Mouse (Mus musculus): Measurements from ENCODE around the gene Ston2. TPM values are rescaled to one million over a fixed set of nuclear protein-coding genes. Genes with fewer than 3 reads are reported as not detected.

Ston2 gene
- polyA plus RNA-seq, 1 experiment = 3.6 TPM

DNA sequence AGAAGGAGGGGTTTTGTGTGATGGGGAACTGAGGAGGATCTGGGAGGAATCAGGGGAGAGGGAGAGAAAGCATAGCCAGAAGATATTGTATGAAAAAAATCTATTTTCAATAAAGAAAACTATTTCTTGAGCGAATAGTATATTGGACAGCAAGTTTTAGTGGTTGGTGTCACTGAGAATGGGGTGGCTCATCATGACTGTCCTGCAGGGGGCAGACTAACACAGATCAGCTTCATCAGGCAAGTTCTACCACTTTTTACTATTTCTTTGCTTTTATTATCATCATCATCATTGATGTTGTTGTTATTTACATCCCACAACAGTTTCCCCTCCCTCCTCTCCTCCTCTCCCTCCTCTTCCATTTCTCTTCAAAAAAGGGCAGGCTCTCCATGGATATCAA, 163.2 kb downstream of the Ston2 start:
- TF ChIP-seq GATA1 (IDR thresholded peaks at IDR 0.05; ENCODE audit: low read length) (no peak), TAL1 (IDR thresholded peaks at IDR 0.05; ENCODE audit: low read length) (no peak)
- Histone ChIP-seq H3K27me3 (ENCODE audit: control insufficient read depth) (no peaks in the 10 kb centered on the region), H3K36me3 (ENCODE audit: control insufficient read depth) (no peaks in the 10 kb centered on the region), H3K4me1 (ENCODE audit: control insufficient read depth) (no peaks in the 10 kb centered on the region), H3K9me3 (ENCODE audit: control insufficient read depth, low read length) (no peaks in the 10 kb centered on the region), H3K4me3 (replicated peaks) (no peak overlapping the region)

- Histone ChIP-seq H3K9me3 (ENCODE audit: control insufficient read depth, low read length) (no peaks in the 10 kb centered on the region), H3K36me3 (ENCODE audit: control insufficient read depth) (no peaks in the 10 kb centered on the region), H3K27me3 (ENCODE audit: control insufficient read depth) (no peaks in the 10 kb centered on the region), H3K4me3 (replicated peaks) (no peak overlapping the region), H3K4me1 (ENCODE audit: control insufficient read depth) (no peaks in the 10 kb centered on the region)
- no peak for TF ChIP-seq TAL1 (IDR thresholded peaks at IDR 0.05; ENCODE audit: low read length)
- no peak for TF ChIP-seq GATA1 (IDR thresholded peaks at IDR 0.05; ENCODE audit: low read length)
Measured at GRCm38 (mm10) chr12:91609425-91609824, 178.8 kb downstream of the Ston2 start.

GRCm38 (mm10) chr12:91607678-91608077, 180.5 kb downstream of the Ston2 start:
- no peak for TF ChIP-seq GATA1 (IDR thresholded peaks at IDR 0.05; ENCODE audit: low read length)
- TF ChIP-seq TAL1 (IDR thresholded peaks at IDR 0.05; ENCODE audit: low read length) = no peak
- Histone ChIP-seq H3K27me3 (ENCODE audit: control insufficient read depth) (no peaks in the 10 kb centered on the region), H3K4me1 (ENCODE audit: control insufficient read depth) (no peaks in the 10 kb centered on the region), H3K36me3 (ENCODE audit: control insufficient read depth) (no peaks in the 10 kb centered on the region), H3K9me3 (ENCODE audit: control insufficient read depth, low read length) (no peaks in the 10 kb centered on the region), H3K4me3 (replicated peaks) (no peak overlapping the region)

GRCm38 (mm10) chr12:91606651-91607050, 181.5 kb downstream of the Ston2 start:
- TF ChIP-seq GATA1 (IDR thresholded peaks at IDR 0.05; ENCODE audit: low read length) (no peak), TAL1 (IDR thresholded peaks at IDR 0.05; ENCODE audit: low read length) (no peak)
- H3K4me1 ChIP-seq (ENCODE audit: control insufficient read depth) = no peaks in the 10 kb centered on the region
- no peak overlapping the region for H3K4me3 ChIP-seq (replicated peaks)
- no peaks in the 10 kb centered on the region for H3K9me3 ChIP-seq (ENCODE audit: control insufficient read depth, low read length)
- no peaks in the 10 kb centered on the region for H3K27me3 ChIP-seq (ENCODE audit: control insufficient read depth)
- no peaks in the 10 kb centered on the region for H3K36me3 ChIP-seq (ENCODE audit: control insufficient read depth)

- Histone ChIP-seq H3K36me3 (ENCODE audit: control insufficient read depth) (no peaks in the 10 kb centered on the region), H3K9me3 (ENCODE audit: control insufficient read depth, low read length) (no peaks in the 10 kb centered on the region), H3K4me3 (replicated peaks) (no peak overlapping the region), H3K27me3 (ENCODE audit: control insufficient read depth) (no peaks in the 10 kb centered on the region), H3K4me1 (ENCODE audit: control insufficient read depth) (no peaks in the 10 kb centered on the region)
- TF ChIP-seq GATA1 (IDR thresholded peaks at IDR 0.05; ENCODE audit: low read length) (no peak), TAL1 (IDR thresholded peaks at IDR 0.05; ENCODE audit: low read length) (no peak)
Measured at GRCm38 (mm10) chr12:91604600-91604999, 183.6 kb downstream of the Ston2 start.

GRCm38 (mm10) chr12:91592128-91592527, 196.1 kb downstream of the Ston2 start:
- Histone ChIP-seq H3K27me3 (ENCODE audit: control insufficient read depth) (no peaks in the 10 kb centered on the region), H3K4me1 (ENCODE audit: control insufficient read depth) (peaks cover 21% of the 10 kb centered on the region), H3K9me3 (ENCODE audit: control insufficient read depth, low read length) (no peaks in the 10 kb centered on the region), H3K4me3 (replicated peaks) (no peak overlapping the region), H3K36me3 (ENCODE audit: control insufficient read depth) (peaks cover under 1% of the 10 kb centered on the region)
- TF ChIP-seq GATA1 (IDR thresholded peaks at IDR 0.05; ENCODE audit: low read length) = no peak
- no peak for TF ChIP-seq TAL1 (IDR thresholded peaks at IDR 0.05; ENCODE audit: low read length)

DNA sequence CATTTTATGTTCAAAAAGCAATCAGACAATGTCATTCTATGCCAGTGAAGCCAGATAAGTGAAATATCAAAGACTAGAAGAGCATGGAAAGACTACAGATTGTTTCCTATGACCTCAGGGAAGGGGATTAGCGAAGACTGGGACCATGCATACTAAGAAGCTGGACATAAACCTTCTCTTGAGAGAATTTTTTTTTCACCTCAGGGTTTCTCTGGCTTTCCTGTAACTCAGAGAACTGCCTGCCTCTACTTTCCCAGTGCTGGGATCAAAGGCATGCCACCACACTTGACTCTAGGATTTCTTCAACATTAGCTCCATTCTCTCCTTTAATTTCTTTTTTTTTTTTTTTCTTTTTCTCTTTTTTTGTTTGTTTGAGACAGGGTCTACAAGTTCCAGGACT, 197.0 kb downstream of the Ston2 start:
- TF ChIP-seq GATA1 (IDR thresholded peaks at IDR 0.05; ENCODE audit: low read length) (no peak), TAL1 (IDR thresholded peaks at IDR 0.05; ENCODE audit: low read length) (no peak)
- H3K4me1 ChIP-seq (ENCODE audit: control insufficient read depth) = peaks cover 25% of the 10 kb centered on the region
- no peaks in the 10 kb centered on the region for H3K27me3 ChIP-seq (ENCODE audit: control insufficient read depth)
- peak overlapping the region; percentile 94 for H3K4me3 ChIP-seq (replicated peaks)
- H3K36me3 ChIP-seq (ENCODE audit: control insufficient read depth) = peaks cover 10% of the 10 kb centered on the region
- H3K9me3 ChIP-seq (ENCODE audit: control insufficient read depth, low read length) = no peaks in the 10 kb centered on the region

DNA sequence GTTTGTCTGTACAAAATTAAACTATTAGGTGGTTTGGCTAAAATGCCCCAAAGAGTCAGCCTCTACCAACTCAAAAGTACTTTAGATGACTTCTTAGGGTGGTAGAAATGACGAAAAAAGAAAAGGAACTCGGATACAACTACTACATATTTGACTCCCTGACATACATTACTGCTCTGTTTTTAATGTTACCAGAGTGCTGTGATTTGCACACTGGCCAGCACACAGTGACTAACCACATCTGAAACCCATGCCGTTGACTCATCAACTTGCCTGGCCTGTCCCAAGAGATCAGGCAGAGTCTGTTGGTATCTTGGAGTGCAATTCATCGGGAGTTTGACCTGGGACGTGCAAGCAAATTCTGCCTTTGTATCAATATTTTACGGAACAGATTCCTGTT, 197.5 kb downstream of the Ston2 start:
- Histone ChIP-seq H3K4me3 (replicated peaks) (peak overlapping the region; percentile 94), H3K27me3 (ENCODE audit: control insufficient read depth) (no peaks in the 10 kb centered on the region), H3K9me3 (ENCODE audit: control insufficient read depth, low read length) (peaks cover 2% of the 10 kb centered on the region; the same call in 1 of the 2 replicates), H3K4me1 (ENCODE audit: control insufficient read depth) (peaks cover 28% of the 10 kb centered on the region), H3K36me3 (ENCODE audit: control insufficient read depth) (peaks cover 15% of the 10 kb centered on the region)
- TF ChIP-seq GATA1 (IDR thresholded peaks at IDR 0.05; ENCODE audit: low read length) (no peak), TAL1 (IDR thresholded peaks at IDR 0.05; ENCODE audit: low read length) (no peak)

DNA sequence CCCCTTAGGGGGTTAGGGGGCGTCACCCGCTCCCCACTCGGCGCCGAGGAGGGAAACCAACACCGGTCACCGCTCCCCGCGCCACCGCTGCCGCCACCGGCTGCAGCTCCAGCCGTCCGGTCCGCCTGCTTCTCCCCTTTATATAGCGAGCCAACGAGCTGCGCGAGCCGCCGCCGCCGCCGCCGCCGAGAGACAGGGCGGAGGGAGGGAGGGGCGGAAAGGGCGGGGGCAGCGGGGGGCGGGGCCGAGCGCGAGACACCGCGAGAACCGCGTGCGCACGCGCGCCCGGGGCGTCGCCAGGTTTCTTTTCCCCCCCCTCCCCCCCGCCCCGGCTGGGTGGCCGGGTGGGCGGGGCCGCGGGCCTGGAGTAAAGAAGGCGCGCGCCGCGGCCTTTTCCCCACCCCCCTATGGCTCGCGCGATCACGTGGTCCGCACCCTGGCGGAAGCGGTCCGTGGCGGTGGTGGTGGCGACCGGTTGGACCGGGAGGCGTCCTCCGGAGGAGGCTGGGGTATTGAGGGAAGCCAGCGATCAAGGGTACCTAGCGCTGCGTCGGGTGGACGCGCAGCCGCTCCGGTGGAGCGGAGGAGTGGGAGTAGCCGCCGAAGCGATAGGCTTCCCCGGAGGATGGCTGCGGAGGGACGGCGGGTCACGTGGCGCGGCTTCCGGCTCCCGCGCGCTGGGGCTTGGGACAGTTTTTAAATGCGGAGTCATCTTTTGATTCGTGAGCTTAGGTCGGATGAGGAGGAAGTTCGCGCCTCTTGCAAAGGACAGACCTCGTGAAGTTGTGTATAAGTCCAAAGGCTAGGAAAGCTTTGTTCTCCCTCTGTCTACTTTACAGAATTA, 198.1 kb downstream of the Ston2 start, which contains the start of gene Gtf2a1:
TSS of gene Gtf2a1 (minus strand) at position 641 of the 844 bp plus-strand sequence.
- peaks cover 29% of the 10 kb centered on the region for H3K4me1 ChIP-seq (ENCODE audit: control insufficient read depth)
- peaks cover 21% of the 10 kb centered on the region for H3K36me3 ChIP-seq (ENCODE audit: control insufficient read depth)
- peaks cover 2% of the 10 kb centered on the region; the same call in 1 of the 2 replicates for H3K9me3 ChIP-seq (ENCODE audit: control insufficient read depth, low read length)
- no peak for TF ChIP-seq TAL1 (IDR thresholded peaks at IDR 0.05; ENCODE audit: low read length)
- no peak for TF ChIP-seq GATA1 (IDR thresholded peaks at IDR 0.05; ENCODE audit: low read length)
- no peaks in the 10 kb centered on the region for H3K27me3 ChIP-seq (ENCODE audit: control insufficient read depth)
- H3K4me3 ChIP-seq (replicated peaks) = peak within 1 kb of the TSS; percentile 94
